Mouse (Mus musculus): ENCODE data around the gene B130006D01Rik.

GRCm38 (mm10) chr11:95723287-95723686 lies at the start of gene B130006D01Rik:
- TF ChIP-seq CTCF (IDR thresholded peaks at IDR 0.05; ENCODE audit: insufficient read depth, low read depth, low read length): no peak
- TF ChIP-seq POLR2A (IDR thresholded peaks at IDR 0.05; ENCODE audit: insufficient read depth, low read depth, low read length): no peak

Measured in olfactory bulb, adult 2 months (tissue).